Mouse (Mus musculus): ENCODE measurements at regions not wholly inside any gene's neighbourhood (a gene's known extent, or its start where the extent isn't known, plus 50 kb on each side); places are given as distances from the start of the nearest gene placed in this dataset.

DNA sequence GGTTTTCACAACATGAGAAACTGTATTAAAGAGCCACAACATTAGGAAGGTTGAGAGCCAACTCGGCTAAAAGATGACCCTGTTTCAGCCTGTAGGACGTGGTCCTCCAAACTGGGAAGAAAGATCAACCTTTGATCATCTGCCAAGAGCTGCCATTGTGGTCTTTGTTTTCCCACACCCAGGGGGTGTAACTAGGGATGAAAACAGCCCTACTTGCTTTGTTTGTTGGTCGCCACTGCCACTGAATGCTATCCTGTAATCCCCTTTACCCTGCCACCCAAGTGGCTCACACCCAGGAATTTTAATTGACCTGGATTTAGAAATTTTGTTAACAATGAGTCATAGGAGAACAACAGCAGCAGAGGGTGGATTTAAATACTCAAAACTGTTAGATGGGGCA is 414.2 kb downstream of the Bcor start:
- TF ChIP-seq POLR2A (IDR thresholded peaks at IDR 0.05; ENCODE audit: low read depth, low read length), result no peak
- TF ChIP-seq CTCF (conservative IDR thresholded peaks at IDR 0.05; ENCODE audit: insufficient read depth, insufficient read length, low read depth, low read length), result no peak
